Comparison of ENCODE assay signal across 20 mouse cellular contexts in the genomic region with DNA sequence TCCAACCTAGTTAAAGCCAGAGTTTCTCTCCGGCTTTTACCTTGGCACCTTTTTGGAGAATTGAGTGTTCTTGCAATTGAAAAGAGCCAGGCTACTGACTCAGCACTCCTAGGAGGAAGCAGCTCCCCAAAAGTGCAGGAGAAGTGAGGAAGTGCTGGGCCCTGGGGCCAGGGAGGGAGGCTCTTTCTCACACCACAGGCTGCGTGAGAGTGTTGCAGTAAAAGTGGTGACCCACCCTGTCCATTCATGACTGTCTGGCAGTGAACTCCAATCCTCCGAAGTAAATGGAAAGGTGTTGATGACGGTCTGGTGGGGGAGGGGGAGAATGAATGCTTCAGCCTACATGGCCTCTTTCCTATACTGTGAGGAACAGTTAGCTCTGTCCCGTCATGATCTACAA. TPM values are rescaled to one million over a fixed set of nuclear protein-coding genes. Genes with fewer than 3 reads are reported as not detected.
DNase-seq lines count a peak whose midpoint lies in the region; ATAC-seq and TF ChIP-seq lines count a peak whose summit lies in the region.
"Had no signal": no experiment of that assay in that cellular context is flagged by ENCODE, and none has a peak within 500 bp of the region (broad histone marks: within the 10 kb centered on the region; RNA-seq: fewer than 3 reads in every experiment).

No protein-coding gene starts in this region.

- H3K36me3 ChIP-seq in E14TG2a.4 (ENCODE audit: insufficient read depth, low read length), result no peaks in the 10 kb centered on the region
- H3K36me3 ChIP-seq: G1E; heart, embryonic 15.5 days had no signal

- H3K4me1 ChIP-seq in E14TG2a.4 (replicated peaks; ENCODE audit: low read depth, low read length), result peaks cover 60% of the 10 kb centered on the region
- H3K4me1 ChIP-seq: heart, embryonic 15.5 days had no signal

- ATAC-seq in granulocyte monocyte progenitor cell, adult 5-6 weeks (replicated peaks; ENCODE audit: poor library complexity, severe bottlenecking), result peak; percentile 70
- peak; percentile 52; the same call in 1 of the 2 replicates for ATAC-seq in megakaryocyte progenitor cell, adult 5-6 weeks (replicated peaks; ENCODE audit: poor library complexity)
- ATAC-seq: CD4-positive, CD25-positive, alpha-beta regulatory T cell, adult 4 months; forebrain, embryonic 14.5 days; hindbrain, embryonic 16.5 days had no signal

- no peaks in the 10 kb centered on the region for H3K27me3 ChIP-seq in E14TG2a.4 (ENCODE audit: insufficient read depth, low read length)
- H3K27me3 ChIP-seq: heart, embryonic 15.5 days had no signal

- DNase-seq in ZHBTc4 (ENCODE audit: low read depth, low spot score), result peak; percentile 63
- no peak for DNase-seq in kidney, adult 8-10 months
- DNase-seq in urinary bladder, postnatal 10 days (ENCODE audit: low spot score), result no peak
- no peak for DNase-seq in cerebellum, adult 9-10 months
- no peak for DNase-seq in kidney, adult 11 months
- DNase-seq: adrenal gland, postnatal 25 days; B cell, adult 2 months; cerebellum, adult 2 months; cerebellum, postnatal 14 days; gastrocnemius, postnatal 36 days; heart, adult 18-20 months; kidney, adult 18-20 months had no signal

- no peak for TF ChIP-seq CTCF in E14TG2a.4 (conservative IDR thresholded peaks at IDR 0.05; ENCODE audit: low read length)

- no peaks in the 10 kb centered on the region for H3K9me3 ChIP-seq in E14TG2a.4 (ENCODE audit: low read length)
- H3K9me3 ChIP-seq: G1E; heart, embryonic 15.5 days had no signal

- H3K4me3 ChIP-seq in E14TG2a.4 (replicated peaks; ENCODE audit: low read length), result peak overlapping the region; percentile 7; the same call in 1 of the 2 replicates
- H3K4me3 ChIP-seq: heart, embryonic 15.5 days had no signal

RNA-seq across cellular contexts. Expression of gene Dhx8, which starts 24.2 kb away (rescaled TPM):
- 24.8 and 35.2 TPM in 2 replicates for total RNA-seq in granulocyte monocyte progenitor cell, adult 5-6 weeks (2014; fragmentation: Nextera tagmentation)
- total RNA-seq in granulocyte monocyte progenitor cell, adult 5-6 weeks (2017), result 35.2 and 38.3 TPM in 2 replicates
- 21.3 and 23.3 TPM in 2 replicates for total RNA-seq in megakaryocyte progenitor cell, adult 5-6 weeks (2015)
- total RNA-seq in megakaryocyte progenitor cell, adult 5-6 weeks (2017), result 26.1 and 33.5 TPM in 2 replicates

RNA-seq across cellular contexts. Expression of gene Arl4d, which starts 43.1 kb away (rescaled TPM):
- 1.1 TPM in 1 of 2 replicates, not detected in the other for total RNA-seq in granulocyte monocyte progenitor cell, adult 5-6 weeks (2014; fragmentation: Nextera tagmentation)
- 0.34 and 0.77 TPM in 2 replicates for total RNA-seq in granulocyte monocyte progenitor cell, adult 5-6 weeks (2017)
- 1.1 and 1.9 TPM in 2 replicates for total RNA-seq in megakaryocyte progenitor cell, adult 5-6 weeks (2015)
- 0.75 and 1.0 TPM in 2 replicates for total RNA-seq in megakaryocyte progenitor cell, adult 5-6 weeks (2017)
